Mouse (Mus musculus): ENCODE measurements around the gene Dok3. TPM values are rescaled to one million over a fixed set of nuclear protein-coding genes. Genes with fewer than 3 reads are reported as not detected.
A peak's percentile ranks its signal among the peaks of the same experiment; 100 is the strongest.

Dok3 gene
- total and polyA plus RNA-seq, 3 experiments = 1.6 to 4.3 TPM; not detected in 1

DNA sequence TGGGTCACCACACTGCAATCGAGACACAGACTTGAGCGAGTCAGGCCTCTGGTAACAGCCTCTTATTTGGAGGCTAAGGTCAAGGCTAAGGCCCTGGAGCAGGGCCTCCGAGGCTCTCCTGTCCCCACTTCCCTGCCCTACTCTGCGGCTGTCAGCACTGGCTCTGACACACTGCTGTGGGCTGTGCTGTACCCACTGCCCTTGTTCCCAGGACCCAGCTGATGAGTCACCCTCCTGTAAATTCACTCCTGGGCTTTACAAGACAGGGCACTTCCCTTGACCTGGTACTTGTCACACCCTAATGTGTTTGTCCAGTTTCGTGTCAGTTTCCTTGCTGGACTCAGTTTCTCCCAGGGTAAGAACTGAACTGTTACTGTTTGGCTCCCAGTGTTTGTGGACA, 19.3 kb upstream of the Dok3 start:
- no peaks in the 10 kb centered on the region for H3K79me2 ChIP-seq (ENCODE audit: control insufficient read depth, insufficient read depth, low read length, poor library complexity)
- H3K27me3 ChIP-seq (ENCODE audit: control insufficient read depth in 1 of 2, insufficient read depth in 2 of 2, low read length in 2 of 2) = no peaks in the 10 kb centered on the region
- no peak overlapping the region for H3K9ac ChIP-seq (ENCODE audit: control insufficient read depth, low read depth, low read length, poor library complexity, severe bottlenecking)
- DNase-seq (ENCODE audit: low read depth, low spot score) = no peak
- H3K4me3 ChIP-seq (ENCODE audit: control insufficient read depth in 1 of 2, insufficient read depth in 1 of 2, low read depth in 2 of 2, low read length in 2 of 2) = no peak overlapping the region
- H3K27ac ChIP-seq (ENCODE audit: control insufficient read depth, low read depth, low read length) = no peak overlapping the region
- no peak for TF ChIP-seq MAFK (IDR thresholded peaks at IDR 0.05; ENCODE audit: borderline replicate concordance, low read depth, low read length)
- no peak for TF ChIP-seq ZC3H11A (IDR thresholded peaks at IDR 0.05; ENCODE audit: low read depth, low read length)
- no peak for TF ChIP-seq MYB (IDR thresholded peaks at IDR 0.05; ENCODE audit: low read depth, low read length)
- TF ChIP-seq USF1 (IDR thresholded peaks at IDR 0.05; ENCODE audit: low read depth, low read length) = no peak
- TF ChIP-seq ZKSCAN1 (IDR thresholded peaks at IDR 0.05; ENCODE audit: low read depth, low read length) = no peak
- TF ChIP-seq ZNF384 (IDR thresholded peaks at IDR 0.05; ENCODE audit: low read depth, low read length) = no peak
- TF ChIP-seq EP300 (IDR thresholded peaks at IDR 0.05; ENCODE audit: low read depth in 1 of 2, low read length in 2 of 2) = no peak
- TF ChIP-seq USF2 (IDR thresholded peaks at IDR 0.05; ENCODE audit: borderline replicate concordance in 1 of 2, insufficient read depth in 1 of 2, low read depth in 1 of 2, low read length in 2 of 2) = no peak
- no peak for TF ChIP-seq GABPA (IDR thresholded peaks at IDR 0.05; ENCODE audit: low read depth, low read length)
- no peak for TF ChIP-seq TCF12 (IDR thresholded peaks at IDR 0.05; ENCODE audit: low read depth, low read length)
- H3K4me1 ChIP-seq (ENCODE audit: control insufficient read depth in 1 of 2, insufficient read depth in 2 of 2, low read length in 2 of 2) = no peaks in the 10 kb centered on the region
- H3K36me3 ChIP-seq (ENCODE audit: control insufficient read depth in 1 of 2, insufficient read depth in 2 of 2, low read length in 2 of 2) = no peaks in the 10 kb centered on the region; a peak in 1 of 4 replicates
- no peaks in the 10 kb centered on the region for H3K9me3 ChIP-seq (replicated peaks; ENCODE audit: insufficient read depth, low read length)

- no peak for DNase-seq (ENCODE audit: low read depth, low spot score)
- no peak for TF ChIP-seq NRF1 (IDR thresholded peaks at IDR 0.05; ENCODE audit: insufficient read depth, low read depth, low read length, poor library complexity, severe bottlenecking)
- TF ChIP-seq POLR2A (IDR thresholded peaks at IDR 0.05; ENCODE audit: control insufficient read depth in 1 of 2, insufficient read depth in 1 of 2, low read depth in 1 of 2, low read length in 2 of 2, poor library complexity in 1 of 2) = no peak
- TF ChIP-seq CHD2 (IDR thresholded peaks at IDR 0.05; ENCODE audit: low read length) = no peak
- TF ChIP-seq MAFK (IDR thresholded peaks at IDR 0.05; ENCODE audit: borderline replicate concordance, low read depth, low read length) = no peak
- TF ChIP-seq TCF12 (IDR thresholded peaks at IDR 0.05; ENCODE audit: low read depth, low read length) = no peak
- TF ChIP-seq ZC3H11A (IDR thresholded peaks at IDR 0.05; ENCODE audit: low read depth, low read length) = no peak
- Histone ChIP-seq H3K36me3 (ENCODE audit: control insufficient read depth in 1 of 2, insufficient read depth in 2 of 2, low read length in 2 of 2) (no peaks in the 10 kb centered on the region; a peak in 1 of 4 replicates), H3K9me3 (replicated peaks; ENCODE audit: insufficient read depth, low read length) (no peaks in the 10 kb centered on the region), H3K79me2 (ENCODE audit: control insufficient read depth, insufficient read depth, low read length, poor library complexity) (no peaks in the 10 kb centered on the region), H3K27me3 (ENCODE audit: control insufficient read depth in 1 of 2, insufficient read depth in 2 of 2, low read length in 2 of 2) (no peaks in the 10 kb centered on the region), H3K9ac (ENCODE audit: control insufficient read depth, low read depth, low read length, poor library complexity, severe bottlenecking) (no peak overlapping the region), H3K27ac (ENCODE audit: control insufficient read depth, low read depth, low read length) (no peak overlapping the region), H3K4me3 (ENCODE audit: control insufficient read depth in 1 of 2, insufficient read depth in 1 of 2, low read depth in 2 of 2, low read length in 2 of 2) (no peak overlapping the region), H3K4me1 (ENCODE audit: control insufficient read depth in 1 of 2, insufficient read depth in 2 of 2, low read length in 2 of 2) (no peaks in the 10 kb centered on the region)
Observed at GRCm38 (mm10) chr13:55547916-55548315, 18.8 kb upstream of the Dok3 start.

DNA sequence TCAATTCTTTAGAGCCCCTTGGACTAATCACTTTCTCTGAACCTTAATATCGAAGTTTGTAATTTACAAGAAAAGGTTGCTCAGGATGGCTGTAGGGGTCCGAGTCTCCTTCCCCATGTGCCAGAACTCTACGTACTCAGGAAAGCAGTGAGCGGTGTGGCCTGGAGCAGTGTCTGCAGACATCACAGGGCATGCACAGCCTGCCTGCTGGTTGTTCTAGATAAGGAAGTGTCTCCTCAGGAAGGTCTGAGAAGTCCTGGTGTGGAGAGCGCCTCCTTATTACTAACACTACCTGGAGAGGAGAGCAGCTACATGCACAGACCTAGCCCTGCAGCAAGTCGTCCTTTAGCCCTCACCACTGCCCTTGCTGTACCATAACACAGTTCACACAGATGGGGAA, 15.7 kb upstream of the Dok3 start:
- Histone ChIP-seq H3K4me3 (ENCODE audit: control insufficient read depth in 1 of 2, insufficient read depth in 1 of 2, low read depth in 2 of 2, low read length in 2 of 2) (no peak overlapping the region), H3K79me2 (ENCODE audit: control insufficient read depth, insufficient read depth, low read length, poor library complexity) (no peaks in the 10 kb centered on the region), H3K27me3 (ENCODE audit: control insufficient read depth in 1 of 2, insufficient read depth in 2 of 2, low read length in 2 of 2) (no peaks in the 10 kb centered on the region), H3K9ac (ENCODE audit: control insufficient read depth, low read depth, low read length, poor library complexity, severe bottlenecking) (no peak overlapping the region), H3K36me3 (ENCODE audit: control insufficient read depth in 1 of 2, insufficient read depth in 2 of 2, low read length in 2 of 2) (peaks cover 0 to 2% of the 10 kb centered on the region in 2 experiments; a peak in 1 of 4 replicates), H3K4me1 (ENCODE audit: control insufficient read depth in 1 of 2, insufficient read depth in 2 of 2, low read length in 2 of 2) (no peaks in the 10 kb centered on the region), H3K9me3 (replicated peaks; ENCODE audit: insufficient read depth, low read length) (no peaks in the 10 kb centered on the region), H3K27ac (ENCODE audit: control insufficient read depth, low read depth, low read length) (no peak overlapping the region)
- DNase-seq (ENCODE audit: low read depth, low spot score) = no peak
- peak; percentile 70 for TF ChIP-seq TAL1 (IDR thresholded peaks at IDR 0.05; ENCODE audit: low read length)
- no peak for TF ChIP-seq USF1 (IDR thresholded peaks at IDR 0.05; ENCODE audit: low read depth, low read length)
- no peak for TF ChIP-seq TBP (IDR thresholded peaks at IDR 0.05; ENCODE audit: low read depth, low read length)
- TF ChIP-seq MXI1 (IDR thresholded peaks at IDR 0.05; ENCODE audit: low read depth, low read length) = no peak
- no peak for TF ChIP-seq TCF12 (IDR thresholded peaks at IDR 0.05; ENCODE audit: low read depth, low read length)

Measured in MEL (cell line).